Mouse (Mus musculus): ENCODE measurements around the gene Snrnp200. TPM values are rescaled to one million over a fixed set of nuclear protein-coding genes. Genes with fewer than 3 reads are reported as not detected.
A peak's percentile ranks its signal among the peaks of the same experiment; 100 is the strongest.

The Snrnp200 gene
- polyA plus RNA-seq, 1 experiment from 2014 or later, result 50.5 TPM

- Histone ChIP-seq H3K4me2 (peak overlapping the region; percentile 77), H3K9ac (ENCODE audit: low read depth, low read length) (peak overlapping the region; percentile 91), H3K27ac (ENCODE audit: low read depth, low read length) (peak overlapping the region; percentile 73), H3K4me3 (ENCODE audit: low read depth, low read length) (peak overlapping the region; percentile 91), H3K4me1 (ENCODE audit: control insufficient read depth, insufficient read depth, low read length) (peaks cover 4% of the 10 kb centered on the region), H3K36me3 (ENCODE audit: control insufficient read depth, insufficient read depth, low read length) (peaks cover 13% of the 10 kb centered on the region), H3K9me3 (replicated peaks; ENCODE audit: control insufficient read depth, low read length) (no peaks in the 10 kb centered on the region), H3K27me3 (ENCODE audit: control insufficient read depth, insufficient read depth, low read length) (no peaks in the 10 kb centered on the region)
- no peak; the same call in 1 of the 2 replicates for ATAC-seq (replicated peaks; ENCODE audit: insufficient number of reproducible peaks, low FRiP score, low TSS enrichment)
- 0% methylated on average over 17 of the region's 17 CpGs for WGBS (ENCODE audit: insufficient replicate concordance)
Observed at GRCm38 (mm10) chr2:127208452-127208769, 225 bp downstream of the Snrnp200 start.

- Histone ChIP-seq H3K4me2 (no peak overlapping the region), H3K36me3 (ENCODE audit: control insufficient read depth, insufficient read depth, low read length) (peaks cover 24% of the 10 kb centered on the region), H3K9ac (ENCODE audit: low read depth, low read length) (no peak overlapping the region), H3K27me3 (ENCODE audit: control insufficient read depth, insufficient read depth, low read length) (no peaks in the 10 kb centered on the region), H3K9me3 (replicated peaks; ENCODE audit: control insufficient read depth, low read length) (no peaks in the 10 kb centered on the region), H3K4me1 (ENCODE audit: control insufficient read depth, insufficient read depth, low read length) (peaks cover 4% of the 10 kb centered on the region), H3K4me3 (ENCODE audit: low read depth, low read length) (no peak overlapping the region), H3K27ac (ENCODE audit: low read depth, low read length) (no peak overlapping the region)
- 95% methylated on average over 11 of the region's 11 CpGs for WGBS (ENCODE audit: insufficient replicate concordance)
- no peak for ATAC-seq (replicated peaks; ENCODE audit: insufficient number of reproducible peaks, low FRiP score, low TSS enrichment)
Observed at GRCm38 (mm10) chr2:127210701-127211100, 2.5 kb downstream of the Snrnp200 start.

- Histone ChIP-seq H3K27me3 (ENCODE audit: control insufficient read depth, insufficient read depth, low read length) (no peaks in the 10 kb centered on the region), H3K4me1 (ENCODE audit: control insufficient read depth, insufficient read depth, low read length) (no peaks in the 10 kb centered on the region), H3K9ac (ENCODE audit: low read depth, low read length) (no peak overlapping the region), H3K4me2 (no peak overlapping the region), H3K9me3 (replicated peaks; ENCODE audit: control insufficient read depth, low read length) (no peaks in the 10 kb centered on the region), H3K4me3 (ENCODE audit: low read depth, low read length) (no peak overlapping the region), H3K36me3 (ENCODE audit: control insufficient read depth, insufficient read depth, low read length) (peaks cover 53% of the 10 kb centered on the region), H3K27ac (ENCODE audit: low read depth, low read length) (no peak overlapping the region)
- no peak for ATAC-seq (replicated peaks; ENCODE audit: insufficient number of reproducible peaks, low FRiP score, low TSS enrichment)
- 95% methylated on average over 5 of the region's 5 CpGs for WGBS (ENCODE audit: insufficient replicate concordance)
Observed at GRCm38 (mm10) chr2:127217746-127218145, 9.6 kb downstream of the Snrnp200 start.

- no peaks in the 10 kb centered on the region for H3K27me3 ChIP-seq (ENCODE audit: control insufficient read depth, insufficient read depth, low read length)
- H3K9ac ChIP-seq (ENCODE audit: low read depth, low read length), result no peak overlapping the region
- H3K4me3 ChIP-seq (ENCODE audit: low read depth, low read length), result no peak overlapping the region
- H3K36me3 ChIP-seq (ENCODE audit: control insufficient read depth, insufficient read depth, low read length), result peaks cover 69% of the 10 kb centered on the region
- H3K27ac ChIP-seq (ENCODE audit: low read depth, low read length), result no peak overlapping the region
- 99% methylated on average over 3 of the region's 3 CpGs for WGBS (ENCODE audit: insufficient replicate concordance)
- H3K9me3 ChIP-seq (replicated peaks; ENCODE audit: control insufficient read depth, low read length), result no peaks in the 10 kb centered on the region
- no peak for ATAC-seq (replicated peaks; ENCODE audit: insufficient number of reproducible peaks, low FRiP score, low TSS enrichment)
- no peaks in the 10 kb centered on the region for H3K4me1 ChIP-seq (ENCODE audit: control insufficient read depth, insufficient read depth, low read length)
- H3K4me2 ChIP-seq, result no peak overlapping the region
Observed at GRCm38 (mm10) chr2:127225261-127225660, 17.1 kb downstream of the Snrnp200 start.

- Histone ChIP-seq H3K27ac (ENCODE audit: low read depth, low read length) (0 out of 2 replicates have a peak overlapping the region, but pooled peaks have one; percentile 3), H3K4me3 (ENCODE audit: low read depth, low read length) (no peak overlapping the region), H3K4me1 (ENCODE audit: control insufficient read depth, insufficient read depth, low read length) (no peaks in the 10 kb centered on the region), H3K4me2 (no peak overlapping the region), H3K36me3 (ENCODE audit: control insufficient read depth, insufficient read depth, low read length) (peaks cover 47% of the 10 kb centered on the region), H3K27me3 (ENCODE audit: control insufficient read depth, insufficient read depth, low read length) (no peaks in the 10 kb centered on the region), H3K9me3 (replicated peaks; ENCODE audit: control insufficient read depth, low read length) (no peaks in the 10 kb centered on the region), H3K9ac (ENCODE audit: low read depth, low read length) (no peak overlapping the region)
- no peak for ATAC-seq (replicated peaks; ENCODE audit: insufficient number of reproducible peaks, low FRiP score, low TSS enrichment)
- WGBS (ENCODE audit: insufficient replicate concordance), result 82% methylated on average over 11 of the region's 11 CpGs
Observed at GRCm38 (mm10) chr2:127237897-127238610, 29.9 kb downstream of the Snrnp200 start.

GRCm38 (mm10) chr2:127240065-127240464 lies 31.9 kb downstream of the Snrnp200 start:
- WGBS (ENCODE audit: insufficient replicate concordance), result 93% methylated on average over 2 of the region's 2 CpGs
- H3K36me3 ChIP-seq (ENCODE audit: control insufficient read depth, insufficient read depth, low read length), result peaks cover 43% of the 10 kb centered on the region
- no peak overlapping the region for H3K9ac ChIP-seq (ENCODE audit: low read depth, low read length)
- H3K4me1 ChIP-seq (ENCODE audit: control insufficient read depth, insufficient read depth, low read length), result no peaks in the 10 kb centered on the region
- H3K27ac ChIP-seq (ENCODE audit: low read depth, low read length), result no peak overlapping the region
- no peak overlapping the region for H3K4me3 ChIP-seq (ENCODE audit: low read depth, low read length)
- no peaks in the 10 kb centered on the region for H3K27me3 ChIP-seq (ENCODE audit: control insufficient read depth, insufficient read depth, low read length)
- ATAC-seq (replicated peaks; ENCODE audit: insufficient number of reproducible peaks, low FRiP score, low TSS enrichment), result no peak
- no peaks in the 10 kb centered on the region for H3K9me3 ChIP-seq (replicated peaks; ENCODE audit: control insufficient read depth, low read length)
- no peak overlapping the region for H3K4me2 ChIP-seq

- H3K9ac ChIP-seq (ENCODE audit: low read depth, low read length), result peak within 1 kb of the TSS; percentile 87
- peak within 1 kb of the TSS; percentile 64 for H3K27ac ChIP-seq (ENCODE audit: low read depth, low read length)
- H3K4me3 ChIP-seq (ENCODE audit: low read depth, low read length), result peak within 1 kb of the TSS; percentile 92
- WGBS (ENCODE audit: insufficient replicate concordance), result 1% methylated on average over 53 of the region's 53 CpGs
- no peaks in the 10 kb centered on the region for H3K27me3 ChIP-seq (ENCODE audit: control insufficient read depth, insufficient read depth, low read length)
- H3K9me3 ChIP-seq (replicated peaks; ENCODE audit: control insufficient read depth, low read length), result no peaks in the 10 kb centered on the region
- peaks cover 26% of the 10 kb centered on the region for H3K4me1 ChIP-seq (ENCODE audit: control insufficient read depth, insufficient read depth, low read length)
- peak within 1 kb of the TSS; percentile 78 for H3K4me2 ChIP-seq
- peaks cover 18% of the 10 kb centered on the region for H3K36me3 ChIP-seq (ENCODE audit: control insufficient read depth, insufficient read depth, low read length)
- peak; percentile 97 for ATAC-seq (replicated peaks; ENCODE audit: insufficient number of reproducible peaks, low FRiP score, low TSS enrichment)
Observed at GRCm38 (mm10) chr2:127247592-127248333, 39.6 kb downstream of the Snrnp200 start, which contains the start of the genes Ciao1 and Tmem127. Gene Ciao1 (minus strand): TSS chr2:127247816. Gene Tmem127 (plus strand): TSS chr2:127247908.

GRCm38 (mm10) chr2:127248334-127249004 lies 40.3 kb downstream of the Snrnp200 start:
- peak overlapping the region; percentile 87 for H3K9ac ChIP-seq (ENCODE audit: low read depth, low read length)
- H3K4me2 ChIP-seq, result peak overlapping the region; percentile 78
- peak overlapping the region; percentile 64 for H3K27ac ChIP-seq (ENCODE audit: low read depth, low read length)
- ATAC-seq (replicated peaks; ENCODE audit: insufficient number of reproducible peaks, low FRiP score, low TSS enrichment), result peak; percentile 60
- no peaks in the 10 kb centered on the region for H3K9me3 ChIP-seq (replicated peaks; ENCODE audit: control insufficient read depth, low read length)
- peaks cover 15% of the 10 kb centered on the region for H3K36me3 ChIP-seq (ENCODE audit: control insufficient read depth, insufficient read depth, low read length)
- no peaks in the 10 kb centered on the region for H3K27me3 ChIP-seq (ENCODE audit: control insufficient read depth, insufficient read depth, low read length)
- H3K4me1 ChIP-seq (ENCODE audit: control insufficient read depth, insufficient read depth, low read length), result peaks cover 26% of the 10 kb centered on the region
- WGBS (ENCODE audit: insufficient replicate concordance), result 1% methylated on average over 34 of the region's 39 CpGs
- H3K4me3 ChIP-seq (ENCODE audit: low read depth, low read length), result peak overlapping the region; percentile 92

Measured in heart, embryonic 11.5 days (tissue).